Mouse (Mus musculus) cerebellum, adult 9-11 months (tissue): ENCODE data around the gene Zfp442.
"Not testable (repeated sequence)": the region's sequence is repeated elsewhere in the genome, so short reads cannot be mapped to it uniquely, and the experiment has no call there.

Experiments
- DNase-seq: peaks from one replicate; pipeline ENCODE4 v3.0.0; 2022

The Zfp442 gene

GRCm38 (mm10) chr2:150451180-150451919, at the start of gene Zfp442:
TSS of gene Zfp442 (minus strand) at chr2:150451486.
- peak; percentile 86 for DNase-seq

GRCm38 (mm10) chr2:150500124-150500973, 49.1 kb upstream of the Zfp442 start:
- not testable (repeated sequence) for DNase-seq

GRCm38 (mm10) chr2:150493031-150493430, 41.7 kb upstream of the Zfp442 start:
- DNase-seq = no peak

- DNase-seq = peak; percentile 3
Observed at GRCm38 (mm10) chr2:150484939-150485778, 33.9 kb upstream of the Zfp442 start, which contains the start of gene Zfp345. TSS of gene Zfp345 (minus strand) at chr2:150485091.

GRCm38 (mm10) chr2:150439084-150439483, 12.2 kb downstream of the Zfp442 start:
- not testable (repeated sequence) for DNase-seq

GRCm38 (mm10) chr2:150412146-150412545, 39.1 kb downstream of the Zfp442 start:
- DNase-seq = not testable (repeated sequence)

- no peak for DNase-seq
Observed at GRCm38 (mm10) chr2:150390198-150390597, 61.1 kb downstream of the Zfp442 start.

GRCm38 (mm10) chr2:150385553-150386106, 65.7 kb downstream of the Zfp442 start:
- peak; percentile 9 for DNase-seq

GRCm38 (mm10) chr2:150362878-150363229, 88.4 kb downstream of the Zfp442 start:
- no peak for DNase-seq

- DNase-seq = peak; percentile 90
Observed at GRCm38 (mm10) chr2:150362113-150362877, 89.0 kb downstream of the Zfp442 start, which contains the start of gene 3300002I08Rik. TSS of gene 3300002I08Rik (minus strand) at chr2:150362765.
